Mouse (Mus musculus) liver, embryonic 11.5 days (tissue): ENCODE results near the gene Efl1. TPM values are rescaled to one million over a fixed set of nuclear protein-coding genes. Genes with fewer than 3 reads are reported as not detected.
"Not testable (repeated sequence)": the region's sequence is repeated elsewhere in the genome, so short reads cannot be mapped to it uniquely, and the experiment has no call there.

ENCODE experiments used
- ATAC-seq: fragments of 200-750 bp; cut with Nextera tagmentation; replicated peaks from 2 replicates; pipeline ENCODE4 v1.8.0; 2017; ENCODE audit warnings: moderate number of reproducible peaks, mild to moderate bottlenecking, moderate TSS enrichment, moderate library complexity; ENCODE audit not compliant: low FRiP score
- DNase-seq: peaks from one replicate; pipeline ENCODE4 v3.0.0-alpha.2; 2017; ENCODE audit warnings: low spot score
- H3K27ac ChIP-seq: fragments of 300-500 bp; sonication (generic); 2 replicates; pipeline ENCODE4 v1.5.1; 2014; ENCODE audit warnings: mild to moderate bottlenecking, low read depth, low read length, control low read depth
- H3K27me3 ChIP-seq: fragments of 300-500 bp; sonication (generic); replicated peaks from 2 replicates; pipeline ENCODE4 v1.6.1; 2014; ENCODE audit warnings: low read length, mixed read lengths; ENCODE audit not compliant: control insufficient read depth, insufficient read depth
- H3K36me3 ChIP-seq: fragments of 300-500 bp; sonication (generic); 2 replicates; pipeline ENCODE4 v1.6.1; 2014; ENCODE audit warnings: mild to moderate bottlenecking, low read length, moderate library complexity, mixed read lengths; ENCODE audit not compliant: control insufficient read depth, insufficient read depth
- H3K4me1 ChIP-seq: fragments of 300-500 bp; sonication (generic); replicated peaks from 2 replicates; pipeline ENCODE4 v1.6.1; 2014; ENCODE audit warnings: low read length, mixed read lengths; ENCODE audit not compliant: control insufficient read depth, insufficient read depth
- H3K4me2 ChIP-seq: fragments of 300-500 bp; sonication (generic); 2 replicates; pipeline ENCODE4 v1.6.1; 2014; ENCODE audit warnings: mild to moderate bottlenecking, control low read depth, moderate library complexity
- H3K4me3 ChIP-seq: fragments of 300-500 bp; sonication (generic); 2 replicates; pipeline ENCODE4 v1.5.1; 2014; ENCODE audit warnings: low read depth, low read length, control low read depth
- H3K9ac ChIP-seq: fragments of 300-500 bp; sonication (generic); 2 replicates; pipeline ENCODE4 v1.6.1; 2014; ENCODE audit warnings: low read depth, low read length, control low read depth
- H3K9me3 ChIP-seq: fragments of 300-500 bp; sonication (generic); 2 replicates; pipeline ENCODE4 v1.6.1; 2016; ENCODE audit warnings: low read length, inconsistent platforms, mixed read lengths; ENCODE audit not compliant: control insufficient read depth
- WGBS: fragments of 180-500 bp; shearing (Covaris S2); extraction: QIAGEN DNeasy Blood & Tissue Kit; methylation state at CpG from one replicate; pipeline ENCODE4 v1.1.7; 2014; 5-methylcytosine and 5-hydroxymethylcytosine counted together
- polyA plus RNA-seq: library from polyadenylated mRNA; unstranded; fragments of >200 nt; fragmentation: Nextera tagmentation; extraction: Ambion mirVana; gene quantifications from 2 replicates; pipeline ENCODE4 v1.2.1, GENCODE M21; 2014

Gene Efl1
- polyA plus RNA-seq, 1 experiment from 2014 or later, result 20.9 TPM

- WGBS, result 77% methylated on average over 7 of the region's 7 CpGs
- no peak for DNase-seq
- Histone ChIP-seq H3K27ac (no peak overlapping the region), H3K36me3 (no peaks in the 10 kb centered on the region), H3K4me2 (no peak overlapping the region), H3K9ac (no peak overlapping the region), H3K9me3 (no peaks in the 10 kb centered on the region), H3K4me1 (peaks cover 4% of the 10 kb centered on the region; the same call in 1 of the 2 replicates), H3K27me3 (no peaks in the 10 kb centered on the region), H3K4me3 (no peak overlapping the region)
- no peak for ATAC-seq
Measured at GRCm38 (mm10) chr7:82723151-82723871, 74.9 kb downstream of the Efl1 start.

GRCm38 (mm10) chr7:82724491-82724890 is 76.1 kb downstream of the Efl1 start:
- Histone ChIP-seq H3K9ac (no peak overlapping the region), H3K4me3 (no peak overlapping the region), H3K27me3 (no peaks in the 10 kb centered on the region), H3K9me3 (no peaks in the 10 kb centered on the region), H3K36me3 (no peaks in the 10 kb centered on the region), H3K4me2 (no peak overlapping the region), H3K4me1 (peaks cover 4% of the 10 kb centered on the region; the same call in 1 of the 2 replicates), H3K27ac (no peak overlapping the region)
- ATAC-seq (no peak), DNase-seq (no peak)
- WGBS, result 63% methylated on average over 3 of the region's 3 CpGs

- Histone ChIP-seq H3K9me3 (no peaks in the 10 kb centered on the region), H3K27ac (no peak overlapping the region), H3K36me3 (no peaks in the 10 kb centered on the region), H3K4me2 (no peak overlapping the region), H3K4me1 (no peaks in the 10 kb centered on the region), H3K27me3 (no peaks in the 10 kb centered on the region), H3K9ac (no peak overlapping the region), H3K4me3 (no peak overlapping the region)
- 85% methylated on average over 5 of the region's 5 CpGs for WGBS
- ATAC-seq, result no peak
- DNase-seq, result no peak
Measured at GRCm38 (mm10) chr7:82725006-82725636, 76.7 kb downstream of the Efl1 start.

- DNase-seq, result no peak
Measured at GRCm38 (mm10) chr7:82725741-82726450, 77.5 kb downstream of the Efl1 start.

GRCm38 (mm10) chr7:82727066-82727465 is 78.7 kb downstream of the Efl1 start:
- Histone ChIP-seq H3K9me3 (no peaks in the 10 kb centered on the region), H3K4me1 (no peaks in the 10 kb centered on the region), H3K27me3 (no peaks in the 10 kb centered on the region), H3K4me2 (no peak overlapping the region), H3K27ac (no peak overlapping the region), H3K4me3 (no peak overlapping the region), H3K9ac (no peak overlapping the region), H3K36me3 (no peaks in the 10 kb centered on the region; the same call in 1 of the 2 replicates)
- 63% methylated on average over 5 of the region's 5 CpGs for WGBS
- no peak for DNase-seq
- no peak for ATAC-seq

More at GRCm38 (mm10) chr7:82725741-82726450, 77.5 kb downstream of the Efl1 start:
- no peaks in the 10 kb centered on the region for H3K27me3 ChIP-seq
- H3K36me3 ChIP-seq, result no peaks in the 10 kb centered on the region; the same call in 1 of the 2 replicates
- H3K27ac ChIP-seq, result no peak overlapping the region
- H3K4me1 ChIP-seq, result no peaks in the 10 kb centered on the region
- no peak overlapping the region for H3K9ac ChIP-seq
- H3K4me3 ChIP-seq, result no peak overlapping the region
- 82% methylated on average over 14 of the region's 14 CpGs for WGBS
- no peaks in the 10 kb centered on the region for H3K9me3 ChIP-seq
- ATAC-seq, result no peak
- no peak overlapping the region for H3K4me2 ChIP-seq

- H3K27me3 ChIP-seq, H3K4me2 ChIP-seq, H3K9me3 ChIP-seq, ATAC-seq, H3K36me3 ChIP-seq, H3K4me1 ChIP-seq, H3K9ac ChIP-seq, H3K27ac ChIP-seq, H3K4me3 ChIP-seq, DNase-seq: not testable (repeated sequence)
- WGBS, result 96% methylated on average over 6 of the region's 8 CpGs
Measured at GRCm38 (mm10) chr7:82729009-82729408, 80.6 kb downstream of the Efl1 start.

GRCm38 (mm10) chr7:82733118-82733517 is 84.7 kb downstream of the Efl1 start:
- no peaks in the 10 kb centered on the region for H3K9me3 ChIP-seq
- H3K4me3 ChIP-seq, result no peak overlapping the region
- H3K9ac ChIP-seq, result no peak overlapping the region
- H3K36me3 ChIP-seq, result peaks cover 2% of the 10 kb centered on the region; the same call in 1 of the 2 replicates
- no peaks in the 10 kb centered on the region for H3K4me1 ChIP-seq
- 85% methylated on average over 5 of the region's 5 CpGs for WGBS
- H3K27me3 ChIP-seq, result no peaks in the 10 kb centered on the region
- DNase-seq (no peak), ATAC-seq (no peak)
- no peak overlapping the region for H3K27ac ChIP-seq
- no peak overlapping the region for H3K4me2 ChIP-seq

- Histone ChIP-seq H3K4me3 (no peak overlapping the region), H3K9me3 (no peaks in the 10 kb centered on the region), H3K4me2 (no peak overlapping the region), H3K27ac (no peak overlapping the region), H3K4me1 (no peaks in the 10 kb centered on the region), H3K27me3 (no peaks in the 10 kb centered on the region), H3K9ac (no peak overlapping the region), H3K36me3 (peaks cover 2% of the 10 kb centered on the region; the same call in 1 of the 2 replicates)
- DNase-seq, result no peak
- ATAC-seq, result no peak
- 74% methylated on average over 6 of the region's 6 CpGs for WGBS
Measured at GRCm38 (mm10) chr7:82733995-82734394, 85.6 kb downstream of the Efl1 start.
